Mouse (Mus musculus) hindbrain, embryonic 12.5 days (tissue): ENCODE data around the gene Llgl1. TPM values are rescaled to one million over a fixed set of nuclear protein-coding genes. Genes with fewer than 3 reads are reported as not detected.

Source experiments
- ATAC-seq: fragments of 200-750 bp; cut with Nextera tagmentation; 2 replicates; pipeline ENCODE4 v1.8.0; 2017; ENCODE audit warnings: moderate TSS enrichment; ENCODE audit not compliant: low FRiP score
- H3K27ac ChIP-seq: fragments of 300-500 bp; sonication (generic); 2 replicates; pipeline ENCODE4 v1.5.1; 2016; ENCODE audit warnings: mild to moderate bottlenecking
- H3K27me3 ChIP-seq: fragments of 300-500 bp; sonication (generic); 2 replicates; pipeline ENCODE4 v1.6.1; 2016; ENCODE audit warnings: mild to moderate bottlenecking
- H3K36me3 ChIP-seq: fragments of 300-500 bp; sonication (generic); 2 replicates; pipeline ENCODE4 v1.6.1; 2016; ENCODE audit warnings: mild to moderate bottlenecking
- H3K4me1 ChIP-seq: fragments of 300-500 bp; sonication (generic); 2 replicates; pipeline ENCODE4 v1.6.1; 2016
- H3K4me2 ChIP-seq: fragments of 300-500 bp; sonication (generic); replicated peaks from 2 replicates; pipeline ENCODE4 v1.6.1; 2016; ENCODE audit warnings: mild to moderate bottlenecking
- H3K4me3 ChIP-seq: fragments of 300-500 bp; sonication (generic); 2 replicates; pipeline ENCODE4 v1.5.1; 2016; ENCODE audit warnings: mild to moderate bottlenecking
- H3K9ac ChIP-seq: fragments of 300-500 bp; sonication (generic); 2 replicates; pipeline ENCODE4 v1.6.1; 2016; ENCODE audit warnings: mild to moderate bottlenecking, moderate library complexity
- H3K9me3 ChIP-seq: fragments of 300-500 bp; sonication (generic); replicated peaks from 2 replicates; pipeline ENCODE4 v1.6.1; 2016; ENCODE audit warnings: mild to moderate bottlenecking
- WGBS: fragments of 180-500 bp; shearing (Covaris S2); methylation state at CpG from one replicate; pipeline ENCODE4 v1.1.7; 2016; 5-methylcytosine and 5-hydroxymethylcytosine counted together
- microRNA-seq: library from miRNA; unstranded; fragments of <30 nt; microRNA quantifications from one replicate; pipeline ENCODE4, GENCODE M21; 2017
- polyA plus RNA-seq: library from polyadenylated mRNA; unstranded; fragments of >200 nt; fragmentation: Nextera tagmentation; extraction: Ambion mirVana; gene quantifications from 2 replicates; pipeline ENCODE4 v1.2.1, GENCODE M21; 2016

Gene Llgl1
- polyA plus RNA-seq, 1 experiment from 2014 or later = 113 TPM

- Histone ChIP-seq H3K9me3 (no peaks in the 10 kb centered on the region), H3K27me3 (no peaks in the 10 kb centered on the region), H3K4me3 (peak overlapping the region; percentile 92), H3K36me3 (peaks cover 39% of the 10 kb centered on the region), H3K27ac (no peak overlapping the region), H3K9ac (peak overlapping the region; percentile 73; the same call in 1 of the 2 replicates), H3K4me1 (peaks cover 29% of the 10 kb centered on the region), H3K4me2 (peak overlapping the region; percentile 75)
- WGBS = 75% methylated on average over 6 of the region's 6 CpGs
- ATAC-seq = no peak
Observed at GRCm38 (mm10) chr11:60729217-60729641, 29.7 kb downstream of the Llgl1 start.

GRCm38 (mm10) chr11:60730169-60730568 lies 30.6 kb downstream of the Llgl1 start:
- no peak for ATAC-seq
- H3K9ac ChIP-seq = no peak overlapping the region; the same call in 1 of the 2 replicates
- H3K9me3 ChIP-seq = no peaks in the 10 kb centered on the region
- H3K36me3 ChIP-seq = peaks cover 31% of the 10 kb centered on the region
- H3K27me3 ChIP-seq = no peaks in the 10 kb centered on the region
- no peak overlapping the region for H3K4me3 ChIP-seq
- H3K4me1 ChIP-seq = peaks cover 29% of the 10 kb centered on the region
- no peak overlapping the region for H3K4me2 ChIP-seq
- 89% methylated on average over 9 of the region's 9 CpGs for WGBS
- H3K27ac ChIP-seq = no peak overlapping the region

GRCm38 (mm10) chr11:60731251-60731650 lies 31.7 kb downstream of the Llgl1 start:
- no peaks in the 10 kb centered on the region for H3K27me3 ChIP-seq
- H3K4me2 ChIP-seq = no peak overlapping the region
- no peaks in the 10 kb centered on the region for H3K9me3 ChIP-seq
- no peak overlapping the region for H3K27ac ChIP-seq
- H3K4me3 ChIP-seq = no peak overlapping the region
- ATAC-seq = no peak
- 90% methylated on average over 14 of the region's 14 CpGs for WGBS
- H3K4me1 ChIP-seq = peaks cover 24% of the 10 kb centered on the region
- H3K36me3 ChIP-seq = peaks cover 31% of the 10 kb centered on the region
- no peak overlapping the region for H3K9ac ChIP-seq

- no peak for ATAC-seq
- peaks cover 5% of the 10 kb centered on the region for H3K4me1 ChIP-seq
- no peaks in the 10 kb centered on the region for H3K9me3 ChIP-seq
- H3K27ac ChIP-seq = no peak overlapping the region
- H3K36me3 ChIP-seq = peaks cover 38% of the 10 kb centered on the region
- H3K27me3 ChIP-seq = no peaks in the 10 kb centered on the region
- no peak overlapping the region for H3K4me3 ChIP-seq
- WGBS = 83% methylated on average over 2 of the region's 2 CpGs
- no peak overlapping the region for H3K4me2 ChIP-seq
- no peak overlapping the region for H3K9ac ChIP-seq
Observed at GRCm38 (mm10) chr11:60734206-60734605, 34.7 kb downstream of the Llgl1 start.

- no peak for ATAC-seq
- Histone ChIP-seq H3K4me2 (no peak overlapping the region), H3K27ac (no peak overlapping the region), H3K36me3 (peaks cover 48% of the 10 kb centered on the region), H3K4me1 (no peaks in the 10 kb centered on the region), H3K27me3 (no peaks in the 10 kb centered on the region), H3K9me3 (no peaks in the 10 kb centered on the region), H3K4me3 (no peak overlapping the region), H3K9ac (no peak overlapping the region)
- 78% methylated on average over 5 of the region's 5 CpGs for WGBS
Observed at GRCm38 (mm10) chr11:60735191-60735590, 35.7 kb downstream of the Llgl1 start.

GRCm38 (mm10) chr11:60736491-60736890 lies 37.0 kb downstream of the Llgl1 start:
- Histone ChIP-seq H3K27ac (no peak overlapping the region), H3K4me2 (no peak overlapping the region), H3K9me3 (no peaks in the 10 kb centered on the region), H3K27me3 (no peaks in the 10 kb centered on the region), H3K36me3 (peaks cover 48% of the 10 kb centered on the region), H3K4me1 (no peaks in the 10 kb centered on the region), H3K9ac (no peak overlapping the region), H3K4me3 (no peak overlapping the region)
- ATAC-seq = no peak
- WGBS = 78% methylated on average over 3 of the region's 3 CpGs

- Histone ChIP-seq H3K27me3 (no peaks in the 10 kb centered on the region), H3K4me1 (no peaks in the 10 kb centered on the region), H3K36me3 (peaks cover 50% of the 10 kb centered on the region), H3K27ac (no peak overlapping the region), H3K4me2 (no peak overlapping the region), H3K9ac (no peak overlapping the region), H3K9me3 (no peaks in the 10 kb centered on the region), H3K4me3 (no peak overlapping the region)
- ATAC-seq = no peak
Observed at GRCm38 (mm10) chr11:60737450-60737849, 37.9 kb downstream of the Llgl1 start.

- Histone ChIP-seq H3K4me3 (no peak overlapping the region), H3K4me1 (no peaks in the 10 kb centered on the region), H3K4me2 (no peak overlapping the region), H3K9ac (no peak overlapping the region), H3K27ac (no peak overlapping the region), H3K27me3 (no peaks in the 10 kb centered on the region), H3K9me3 (no peaks in the 10 kb centered on the region), H3K36me3 (peaks cover 65% of the 10 kb centered on the region)
- WGBS = 83% methylated on average over 3 of the region's 3 CpGs
- ATAC-seq = no peak
Observed at GRCm38 (mm10) chr11:60740321-60740720, 40.8 kb downstream of the Llgl1 start.

GRCm38 (mm10) chr11:60755570-60755969 lies 56.0 kb downstream of the Llgl1 start:
- Histone ChIP-seq H3K27ac (no peak overlapping the region), H3K4me2 (no peak overlapping the region), H3K4me1 (no peaks in the 10 kb centered on the region), H3K27me3 (no peaks in the 10 kb centered on the region), H3K4me3 (no peak overlapping the region), H3K9me3 (no peaks in the 10 kb centered on the region), H3K9ac (no peak overlapping the region), H3K36me3 (peaks cover 77% of the 10 kb centered on the region)
- WGBS = 95% methylated on average over 7 of the region's 7 CpGs
- no peak for ATAC-seq

GRCm38 (mm10) chr11:60761681-60762080 lies 62.2 kb downstream of the Llgl1 start:
- Histone ChIP-seq H3K36me3 (peaks cover 47% of the 10 kb centered on the region), H3K4me2 (no peak overlapping the region), H3K27me3 (no peaks in the 10 kb centered on the region), H3K27ac (no peak overlapping the region), H3K4me3 (no peak overlapping the region), H3K4me1 (no peaks in the 10 kb centered on the region), H3K9me3 (no peaks in the 10 kb centered on the region), H3K9ac (no peak overlapping the region)
- no peak for ATAC-seq
- 94% methylated on average over 3 of the region's 3 CpGs for WGBS

Small RNA genes lying within 50 kb of the gene (microRNA-seq; reads per million reads assigned to microRNA genes)
- gene Mir5100 = 0.81 reads per million

Other genes with a start within 250 kb of the Llgl1 start
- 94.4 and 96.7 TPM in 2 replicates for gene Drg2, start 245.1 kb upstream of the Llgl1 start, polyA plus RNA-seq
- gene Myo15, start 230.4 kb upstream of the Llgl1 start, polyA plus RNA-seq = 0.30 TPM in 2 replicates
- 35.1 and 37.8 TPM in 2 replicates for gene Alkbh5, start 163.3 kb upstream of the Llgl1 start, polyA plus RNA-seq
- gene Flii, start 27.5 kb downstream of the Llgl1 start, polyA plus RNA-seq = 75.5 and 76.7 TPM in 2 replicates
- gene Mief2, start 28.7 kb downstream of the Llgl1 start, polyA plus RNA-seq = 18.2 and 20.2 TPM in 2 replicates
- 16.7 and 17.3 TPM in 2 replicates for gene Top3a, start 77.6 kb downstream of the Llgl1 start, polyA plus RNA-seq
- gene Smcr8, start 77.8 kb downstream of the Llgl1 start, polyA plus RNA-seq = 9.8 and 9.9 TPM in 2 replicates
- gene Shmt1, start 112.0 kb downstream of the Llgl1 start, polyA plus RNA-seq = 23.2 and 28.1 TPM in 2 replicates
- gene Dhrs7b, start 130.9 kb downstream of the Llgl1 start, polyA plus RNA-seq = 25.6 and 30.4 TPM in 2 replicates
- gene Tmem11, start 179.5 kb downstream of the Llgl1 start, polyA plus RNA-seq = 41.5 and 46.5 TPM in 2 replicates
- gene Natd1, start 215.0 kb downstream of the Llgl1 start, polyA plus RNA-seq = 26.7 and 28.3 TPM in 2 replicates
- gene Map2k3, start 232.3 kb downstream of the Llgl1 start, polyA plus RNA-seq = 49.9 and 51.0 TPM in 2 replicates